Mouse (Mus musculus): Measurements from ENCODE around the gene Mtrf1. TPM values are rescaled to one million over a fixed set of nuclear protein-coding genes. Genes with fewer than 3 reads are reported as not detected.
A peak's percentile ranks its signal among the peaks of the same experiment; 100 is the strongest.

The Mtrf1 gene
- 3.5 and 4.3 TPM in 2 replicates for polyA plus RNA-seq (2015; fragmentation: Nextera tagmentation; extraction: Ambion mirVana)

DNA sequence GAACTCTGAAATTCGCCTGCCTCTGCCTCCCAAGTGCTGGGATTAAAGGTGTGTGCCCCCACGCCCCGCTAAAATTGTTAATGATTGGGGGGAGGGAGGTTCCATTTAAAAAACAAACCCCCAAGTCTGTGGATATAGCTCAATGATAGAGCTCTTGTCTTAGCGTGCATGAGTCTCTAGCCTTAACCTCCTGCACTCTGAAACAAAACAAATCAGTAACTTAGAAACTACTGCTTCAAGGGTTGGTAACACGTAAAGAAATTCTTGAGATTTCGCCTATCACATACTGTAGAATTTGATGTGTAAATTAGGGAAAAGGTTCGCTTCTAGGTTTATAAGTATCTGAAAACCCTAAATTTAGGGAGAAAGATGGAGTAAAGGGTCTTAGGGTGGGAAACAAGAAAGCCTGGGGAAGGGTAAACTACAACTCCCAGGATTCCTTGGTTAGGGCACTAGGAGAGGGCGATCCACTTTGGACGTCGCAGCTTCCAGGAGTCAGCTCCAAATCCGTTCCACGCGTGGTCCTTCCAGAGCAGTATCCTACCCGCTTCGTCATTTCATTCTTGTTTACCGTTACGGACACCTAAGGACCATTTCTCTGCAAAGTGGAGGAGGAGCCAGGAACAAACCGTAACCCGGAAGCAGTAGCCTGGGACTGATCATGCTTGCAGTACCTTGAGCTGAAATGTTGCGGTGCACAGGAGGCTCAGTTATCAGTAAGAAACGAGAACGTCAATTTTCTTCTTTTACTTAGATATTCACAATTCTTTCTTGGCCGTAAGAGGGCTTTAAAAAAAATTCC, at the start of gene Mtrf1:
Gene Mtrf1 (plus strand): TSS at position 452 of the 802 bp plus-strand sequence.
- Histone ChIP-seq H3K36me3 (ENCODE audit: control insufficient read depth, insufficient read depth) (no peaks in the 10 kb centered on the region), H3K4me2 (ENCODE audit: low read depth, low read length) (peak within 1 kb of the TSS; percentile 79), H3K9me3 (replicated peaks; ENCODE audit: control insufficient read depth, low read length) (no peaks in the 10 kb centered on the region), H3K9ac (ENCODE audit: low read depth, low read length) (peak within 1 kb of the TSS; percentile 77), H3K4me1 (ENCODE audit: control insufficient read depth, low read depth, low read length) (peaks cover 6% of the 10 kb centered on the region), H3K27me3 (ENCODE audit: control insufficient read depth, insufficient read depth, low read depth, low read length) (no peaks in the 10 kb centered on the region), H3K27ac (ENCODE audit: low read length) (peak within 1 kb of the TSS; percentile 90), H3K4me3 (ENCODE audit: low read depth, low read length) (peak within 1 kb of the TSS; percentile 74)
- 18% methylated on average over 23 of the region's 23 CpGs for WGBS (ENCODE audit: insufficient replicate concordance)
- ATAC-seq (ENCODE audit: low read depth), result peak; percentile 88

GRCm38 (mm10) chr14:79358055-79358454, 39.5 kb upstream of the Mtrf1 start:
- H3K36me3 ChIP-seq (ENCODE audit: control insufficient read depth, insufficient read depth), result peaks cover 24% of the 10 kb centered on the region
- no peak overlapping the region for H3K4me3 ChIP-seq (ENCODE audit: low read depth, low read length)
- no peak overlapping the region for H3K9ac ChIP-seq (ENCODE audit: low read depth, low read length)
- ATAC-seq (ENCODE audit: low read depth), result peak; percentile 87
- H3K9me3 ChIP-seq (replicated peaks; ENCODE audit: control insufficient read depth, low read length), result no peaks in the 10 kb centered on the region
- no peak overlapping the region for H3K27ac ChIP-seq (ENCODE audit: low read length)
- 16% methylated on average over 2 of the region's 2 CpGs for whole genome bisulfite sequencing (ENCODE audit: insufficient replicate concordance)
- peaks cover 9% of the 10 kb centered on the region for H3K4me1 ChIP-seq (ENCODE audit: control insufficient read depth, low read depth, low read length)
- no peaks in the 10 kb centered on the region for H3K27me3 ChIP-seq (ENCODE audit: control insufficient read depth, insufficient read depth, low read depth, low read length)
- no peak overlapping the region for H3K4me2 ChIP-seq (ENCODE audit: low read depth, low read length)

- Histone ChIP-seq H3K27me3 (ENCODE audit: control insufficient read depth, insufficient read depth, low read depth, low read length) (no peaks in the 10 kb centered on the region), H3K4me3 (ENCODE audit: low read depth, low read length) (no peak overlapping the region), H3K27ac (ENCODE audit: low read length) (no peak overlapping the region), H3K36me3 (ENCODE audit: control insufficient read depth, insufficient read depth) (peaks cover 9% of the 10 kb centered on the region), H3K9me3 (replicated peaks; ENCODE audit: control insufficient read depth, low read length) (no peaks in the 10 kb centered on the region), H3K9ac (ENCODE audit: low read depth, low read length) (no peak overlapping the region), H3K4me1 (ENCODE audit: control insufficient read depth, low read depth, low read length) (no peaks in the 10 kb centered on the region), H3K4me2 (ENCODE audit: low read depth, low read length) (no peak overlapping the region)
- ATAC-seq (ENCODE audit: low read depth), result no peak
These were observed 20.5 kb upstream of the Mtrf1 start for GRCm38 (mm10) chr14:79377041-79377440.

DNA sequence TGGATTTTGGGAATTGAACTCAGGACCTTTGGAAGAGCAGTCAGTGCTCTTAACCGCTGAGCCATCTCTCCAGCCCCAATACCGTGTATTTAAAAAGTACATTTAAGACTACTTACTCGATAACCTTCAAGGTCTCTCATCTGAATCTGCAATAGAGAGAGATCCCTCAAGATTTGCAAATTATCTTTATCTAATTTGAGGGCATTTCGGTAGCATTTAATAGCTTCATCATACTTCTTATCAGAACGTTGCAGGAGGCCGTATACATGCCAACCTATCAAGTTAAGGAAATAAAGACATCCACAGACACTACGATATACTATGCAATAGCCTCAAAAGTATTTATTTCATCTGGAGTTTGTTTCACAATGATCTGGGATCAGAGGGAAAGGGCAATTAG, 14.5 kb upstream of the Mtrf1 start:
- no peaks in the 10 kb centered on the region; the same call in 1 of the 2 replicates for H3K36me3 ChIP-seq (ENCODE audit: control insufficient read depth, insufficient read depth)
- no peaks in the 10 kb centered on the region for H3K9me3 ChIP-seq (replicated peaks; ENCODE audit: control insufficient read depth, low read length)
- 52% methylated on average over 7 of the region's 7 CpGs for WGBS (ENCODE audit: insufficient replicate concordance)
- no peak overlapping the region for H3K9ac ChIP-seq (ENCODE audit: low read depth, low read length)
- H3K27ac ChIP-seq (ENCODE audit: low read length), result no peak overlapping the region
- H3K27me3 ChIP-seq (ENCODE audit: control insufficient read depth, insufficient read depth, low read depth, low read length), result no peaks in the 10 kb centered on the region
- H3K4me1 ChIP-seq (ENCODE audit: control insufficient read depth, low read depth, low read length), result no peaks in the 10 kb centered on the region; the same call in 1 of the 2 replicates
- peak; percentile 77 for ATAC-seq (ENCODE audit: low read depth)
- H3K4me2 ChIP-seq (ENCODE audit: low read depth, low read length), result no peak overlapping the region
- no peak overlapping the region for H3K4me3 ChIP-seq (ENCODE audit: low read depth, low read length)

GRCm38 (mm10) chr14:79388304-79388703, 9.3 kb upstream of the Mtrf1 start:
- no peak overlapping the region for H3K9ac ChIP-seq (ENCODE audit: low read depth, low read length)
- H3K36me3 ChIP-seq (ENCODE audit: control insufficient read depth, insufficient read depth), result no peaks in the 10 kb centered on the region; the same call in 1 of the 2 replicates
- no peaks in the 10 kb centered on the region for H3K27me3 ChIP-seq (ENCODE audit: control insufficient read depth, insufficient read depth, low read depth, low read length)
- no peak overlapping the region for H3K27ac ChIP-seq (ENCODE audit: low read length)
- peak overlapping the region; percentile 88; the same call in 1 of the 2 replicates for H3K4me2 ChIP-seq (ENCODE audit: low read depth, low read length)
- 83% methylated on average over 3 of the region's 3 CpGs for WGBS (ENCODE audit: insufficient replicate concordance)
- peaks cover 17% of the 10 kb centered on the region for H3K4me1 ChIP-seq (ENCODE audit: control insufficient read depth, low read depth, low read length)
- no peak overlapping the region for H3K4me3 ChIP-seq (ENCODE audit: low read depth, low read length)
- no peaks in the 10 kb centered on the region for H3K9me3 ChIP-seq (replicated peaks; ENCODE audit: control insufficient read depth, low read length)
- ATAC-seq (ENCODE audit: low read depth), result no peak

DNA sequence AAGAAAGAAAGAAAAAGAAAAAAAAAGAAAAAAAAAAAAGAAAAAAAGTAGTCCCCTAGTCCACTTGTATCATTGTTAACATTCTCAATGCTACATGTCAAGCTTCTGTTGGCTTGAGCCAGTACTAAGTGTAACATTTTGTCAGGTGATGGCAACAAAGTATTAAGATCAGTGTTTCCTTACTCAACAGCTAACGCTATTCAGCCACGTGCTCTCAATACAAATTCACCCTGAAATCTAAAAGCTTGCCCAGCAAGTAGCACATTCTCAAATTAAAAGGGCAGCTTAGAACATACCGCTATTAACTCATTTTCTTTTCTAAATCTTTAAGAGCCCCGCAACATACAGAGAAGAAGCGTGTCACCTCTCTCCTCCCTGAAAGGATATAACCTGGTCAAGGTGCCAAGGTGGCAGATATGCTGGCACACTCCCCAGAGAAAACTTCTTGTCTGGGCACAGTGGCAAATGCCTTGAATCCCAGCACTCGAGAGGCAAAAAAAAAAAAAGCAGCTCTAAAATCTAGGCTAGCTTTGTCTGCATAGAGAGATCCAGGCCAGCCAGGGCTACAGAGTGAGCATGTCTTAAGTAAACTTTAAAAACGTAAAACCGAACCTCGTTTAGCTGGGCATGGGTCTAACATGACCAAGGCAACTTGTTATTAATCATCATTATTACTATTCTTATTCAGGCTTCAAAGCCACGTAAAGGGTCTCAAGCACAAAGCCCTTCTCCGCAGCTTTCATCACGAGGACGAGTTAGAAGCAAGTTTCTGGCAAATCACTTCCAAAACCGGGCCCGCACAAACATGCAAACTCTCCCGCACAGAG, 7.9 kb upstream of the Mtrf1 start:
- WGBS (ENCODE audit: insufficient replicate concordance), result 1% methylated on average over 16 of the region's 16 CpGs
- Histone ChIP-seq H3K9ac (ENCODE audit: low read depth, low read length) (peak overlapping the region; percentile 94), H3K4me2 (ENCODE audit: low read depth, low read length) (peak overlapping the region; percentile 88)

DNA sequence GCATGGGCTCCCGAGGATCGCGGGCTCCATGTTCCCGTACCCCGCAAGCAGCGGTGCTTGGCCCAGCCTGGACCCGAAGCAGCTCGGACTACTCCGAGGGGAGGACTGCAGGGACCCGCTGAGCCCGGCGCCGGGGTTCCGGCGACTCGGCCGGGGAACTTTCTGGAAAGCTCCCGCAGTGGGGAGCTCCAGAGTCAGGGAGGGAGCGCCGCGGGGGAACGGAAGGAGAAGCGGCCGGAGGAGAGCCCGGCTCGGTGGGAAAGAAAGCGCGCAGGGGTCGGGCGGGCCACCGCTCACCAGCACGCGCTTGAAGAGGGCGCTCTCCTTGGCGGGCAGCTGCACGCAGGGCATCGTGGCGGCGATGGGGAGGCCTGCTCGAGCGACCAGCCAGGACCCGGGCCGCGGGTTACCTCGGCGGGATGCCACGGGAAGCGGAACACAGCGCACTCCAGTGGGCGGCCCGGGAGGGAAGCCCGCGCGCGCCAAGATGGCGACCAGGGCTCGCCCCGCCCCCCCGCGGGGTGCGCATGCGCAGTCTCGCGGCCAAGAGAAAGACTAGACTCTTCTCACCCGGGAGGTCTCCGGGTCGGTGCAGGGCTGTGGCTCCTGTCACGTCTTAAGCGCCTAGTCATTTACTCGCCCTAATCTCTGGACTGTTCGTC, 7.2 kb upstream of the Mtrf1 start, which contains the start of gene Naa16:
Gene Naa16 (minus strand): TSS at position 514 of the 662 bp plus-strand sequence.
- Histone ChIP-seq H3K9ac (ENCODE audit: low read depth, low read length) (peak within 1 kb of the TSS; percentile 94), H3K36me3 (ENCODE audit: control insufficient read depth, insufficient read depth) (no peaks in the 10 kb centered on the region; the same call in 1 of the 2 replicates), H3K27ac (ENCODE audit: low read length) (peak within 1 kb of the TSS; percentile 98), H3K4me1 (ENCODE audit: control insufficient read depth, low read depth, low read length) (peaks cover 17% of the 10 kb centered on the region), H3K4me2 (ENCODE audit: low read depth, low read length) (peak within 1 kb of the TSS; percentile 88), H3K4me3 (ENCODE audit: low read depth, low read length) (peak within 1 kb of the TSS; percentile 79), H3K27me3 (ENCODE audit: control insufficient read depth, insufficient read depth, low read depth, low read length) (no peaks in the 10 kb centered on the region), H3K9me3 (replicated peaks; ENCODE audit: control insufficient read depth, low read length) (no peaks in the 10 kb centered on the region)
- WGBS (ENCODE audit: insufficient replicate concordance), result under 1% methylated on average over 71 of the region's 71 CpGs
- ATAC-seq (ENCODE audit: low read depth), result peak; percentile 93

More for the DNA sequence above, 7.9 kb upstream of the Mtrf1 start:
- H3K27me3 ChIP-seq (ENCODE audit: control insufficient read depth, insufficient read depth, low read depth, low read length), result no peaks in the 10 kb centered on the region
- peaks cover 17% of the 10 kb centered on the region for H3K4me1 ChIP-seq (ENCODE audit: control insufficient read depth, low read depth, low read length)
- peak overlapping the region; percentile 98 for H3K27ac ChIP-seq (ENCODE audit: low read length)
- no peaks in the 10 kb centered on the region for H3K9me3 ChIP-seq (replicated peaks; ENCODE audit: control insufficient read depth, low read length)
- ATAC-seq (ENCODE audit: low read depth), result no peak
- H3K4me3 ChIP-seq (ENCODE audit: low read depth, low read length), result peak overlapping the region; percentile 79
- no peaks in the 10 kb centered on the region; the same call in 1 of the 2 replicates for H3K36me3 ChIP-seq (ENCODE audit: control insufficient read depth, insufficient read depth)

DNA sequence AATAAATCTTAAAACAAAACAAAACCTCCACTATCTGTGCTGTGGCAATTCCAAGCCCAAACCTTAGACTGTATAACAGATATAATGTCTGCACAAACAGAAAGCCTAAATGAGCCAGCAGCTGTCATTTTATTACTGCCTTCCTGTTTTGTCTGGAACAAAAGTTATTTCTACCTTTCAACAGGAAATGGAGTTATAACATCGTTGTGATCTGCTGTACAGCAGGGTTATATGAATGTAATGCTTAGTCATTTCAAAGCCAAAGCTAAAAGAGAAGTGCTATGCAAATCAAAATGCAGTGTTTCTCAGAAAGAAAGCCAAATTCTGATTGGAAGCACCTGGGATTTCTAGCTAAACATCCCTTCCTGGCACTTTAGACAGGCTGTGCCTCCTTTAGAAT, 4.3 kb upstream of the Mtrf1 start:
- Histone ChIP-seq H3K27me3 (ENCODE audit: control insufficient read depth, insufficient read depth, low read depth, low read length) (no peaks in the 10 kb centered on the region), H3K36me3 (ENCODE audit: control insufficient read depth, insufficient read depth) (no peaks in the 10 kb centered on the region), H3K9ac (ENCODE audit: low read depth, low read length) (no peak overlapping the region), H3K4me3 (ENCODE audit: low read depth, low read length) (no peak overlapping the region), H3K4me1 (ENCODE audit: control insufficient read depth, low read depth, low read length) (peaks cover 19% of the 10 kb centered on the region), H3K9me3 (replicated peaks; ENCODE audit: control insufficient read depth, low read length) (no peaks in the 10 kb centered on the region), H3K4me2 (ENCODE audit: low read depth, low read length) (no peak overlapping the region), H3K27ac (ENCODE audit: low read length) (no peak overlapping the region)
- 16% methylated on average over 1 of the region's 1 CpGs for WGBS (ENCODE audit: insufficient replicate concordance)
- no peak for ATAC-seq (ENCODE audit: low read depth)
